Mouse (Mus musculus): ENCODE measurements around the gene Adam17. TPM values are rescaled to one million over a fixed set of nuclear protein-coding genes. Genes with fewer than 3 reads are reported as not detected.

The Adam17 gene
- polyA plus RNA-seq, 1 experiment from 2014 or later, result 42.2 TPM

DNA sequence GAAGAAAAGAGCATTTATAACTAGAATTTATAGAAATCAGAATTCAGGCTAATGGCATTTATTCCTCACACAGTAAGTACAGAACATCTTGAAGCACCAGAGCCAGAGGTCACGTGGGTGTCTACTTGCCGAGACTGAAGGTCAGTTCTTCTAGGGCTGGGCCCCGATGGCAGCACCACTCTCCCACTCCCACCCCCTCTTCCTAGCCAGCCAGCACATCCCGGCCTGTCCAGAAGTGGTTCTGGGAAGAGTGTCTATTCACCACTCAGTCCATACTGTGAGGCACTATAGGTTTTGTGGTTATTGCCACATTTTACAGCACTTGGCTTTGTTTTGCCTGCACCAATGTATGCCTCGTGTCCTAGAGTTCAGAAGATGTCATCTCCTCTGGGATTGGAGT, 49.3 kb downstream of the Adam17 start:
- H3K4me1 ChIP-seq, result no peaks in the 10 kb centered on the region
- no peak for ATAC-seq (ENCODE audit: insufficient number of reproducible peaks, insufficient read depth, low FRiP score, low TSS enrichment, low read depth)
- WGBS, result 84% methylated on average over 5 of the region's 5 CpGs
- no peak overlapping the region for H3K27ac ChIP-seq
- no peaks in the 10 kb centered on the region for H3K27me3 ChIP-seq
- H3K36me3 ChIP-seq, result peaks cover 79% of the 10 kb centered on the region
- no peaks in the 10 kb centered on the region for H3K9me3 ChIP-seq
- H3K4me2 ChIP-seq, result no peak overlapping the region
- no peak overlapping the region for H3K4me3 ChIP-seq
- H3K9ac ChIP-seq, result no peak overlapping the region

DNA sequence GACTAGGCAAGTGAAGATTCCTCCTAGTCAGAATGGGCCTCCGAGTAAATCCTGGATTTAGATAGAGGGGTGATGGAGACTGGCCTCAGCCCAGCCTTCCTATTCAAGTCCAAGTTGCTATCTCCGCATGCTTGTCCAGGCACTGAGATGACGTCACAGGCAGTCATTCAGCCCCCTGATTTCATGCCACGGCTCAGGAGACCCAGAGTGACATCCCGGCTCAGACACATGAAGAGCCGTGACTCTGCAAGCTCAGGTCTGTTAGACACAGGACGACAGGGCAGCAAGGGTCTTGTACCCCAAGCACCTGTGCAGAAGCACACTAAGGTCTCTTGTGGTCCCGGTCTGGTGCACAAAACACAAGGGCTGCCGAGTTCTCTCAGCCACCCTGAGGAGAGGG, 50.6 kb downstream of the Adam17 start:
- Histone ChIP-seq H3K27me3 (no peaks in the 10 kb centered on the region), H3K9me3 (no peaks in the 10 kb centered on the region), H3K27ac (no peak overlapping the region), H3K4me1 (no peaks in the 10 kb centered on the region), H3K4me3 (no peak overlapping the region), H3K4me2 (no peak overlapping the region), H3K36me3 (peaks cover 77% of the 10 kb centered on the region), H3K9ac (no peak overlapping the region)
- no peak for ATAC-seq (ENCODE audit: insufficient number of reproducible peaks, insufficient read depth, low FRiP score, low TSS enrichment, low read depth)
- WGBS, result 86% methylated on average over 9 of the region's 9 CpGs

DNA sequence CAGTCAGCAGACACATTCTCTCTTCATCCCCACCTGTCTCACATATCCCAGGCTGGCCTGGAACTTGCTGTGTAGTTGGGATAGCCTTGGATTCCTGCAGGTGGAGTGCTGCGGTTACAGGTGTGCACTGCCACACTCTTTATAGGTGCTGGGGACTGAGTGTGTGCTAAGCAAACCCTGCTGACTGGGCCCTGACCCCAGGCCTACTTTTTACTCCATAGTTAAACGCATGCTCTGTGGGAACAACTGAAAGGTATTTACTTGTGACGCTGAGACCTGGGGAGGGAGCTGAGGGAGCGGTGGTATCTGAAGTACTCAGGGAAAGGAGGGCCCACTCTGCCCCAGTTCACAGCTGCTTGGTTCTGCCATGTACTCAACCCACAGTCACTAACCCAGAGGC, 51.1 kb downstream of the Adam17 start:
- Histone ChIP-seq H3K4me2 (no peak overlapping the region), H3K4me3 (no peak overlapping the region), H3K9ac (no peak overlapping the region), H3K27me3 (no peaks in the 10 kb centered on the region), H3K36me3 (peaks cover 71% of the 10 kb centered on the region), H3K9me3 (no peaks in the 10 kb centered on the region), H3K27ac (no peak overlapping the region), H3K4me1 (peaks cover 3% of the 10 kb centered on the region)
- ATAC-seq (ENCODE audit: insufficient number of reproducible peaks, insufficient read depth, low FRiP score, low TSS enrichment, low read depth), result no peak
- 92% methylated on average over 4 of the region's 4 CpGs for WGBS

DNA sequence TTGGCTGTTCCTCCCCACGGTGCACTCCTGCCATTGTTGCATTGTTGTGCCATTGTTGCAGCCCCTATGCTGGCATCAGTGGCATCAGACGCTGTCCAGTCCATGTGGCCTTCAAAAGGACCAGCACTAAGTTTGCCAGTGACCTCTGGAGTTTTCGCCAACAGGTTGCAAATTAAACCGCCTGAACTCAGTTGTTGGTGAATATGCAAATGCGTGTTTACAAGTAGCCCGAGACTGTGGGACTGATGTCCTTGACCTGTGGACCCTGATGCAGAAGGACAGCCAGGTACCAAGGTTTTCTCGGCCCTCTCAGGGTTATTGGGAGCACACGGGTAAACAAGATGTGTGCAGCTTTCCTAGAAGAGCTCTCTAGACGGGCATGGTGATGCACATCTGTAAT, 52.3 kb downstream of the Adam17 start:
- no peak overlapping the region for H3K4me3 ChIP-seq
- H3K27ac ChIP-seq, result no peak overlapping the region
- no peak for ATAC-seq (ENCODE audit: insufficient number of reproducible peaks, insufficient read depth, low FRiP score, low TSS enrichment, low read depth)
- peaks cover 60% of the 10 kb centered on the region for H3K36me3 ChIP-seq
- WGBS, result 83% methylated on average over 9 of the region's 9 CpGs
- H3K9ac ChIP-seq, result no peak overlapping the region
- H3K9me3 ChIP-seq, result no peaks in the 10 kb centered on the region
- H3K4me2 ChIP-seq, result no peak overlapping the region
- no peaks in the 10 kb centered on the region for H3K27me3 ChIP-seq
- H3K4me1 ChIP-seq, result peaks cover 8% of the 10 kb centered on the region

DNA sequence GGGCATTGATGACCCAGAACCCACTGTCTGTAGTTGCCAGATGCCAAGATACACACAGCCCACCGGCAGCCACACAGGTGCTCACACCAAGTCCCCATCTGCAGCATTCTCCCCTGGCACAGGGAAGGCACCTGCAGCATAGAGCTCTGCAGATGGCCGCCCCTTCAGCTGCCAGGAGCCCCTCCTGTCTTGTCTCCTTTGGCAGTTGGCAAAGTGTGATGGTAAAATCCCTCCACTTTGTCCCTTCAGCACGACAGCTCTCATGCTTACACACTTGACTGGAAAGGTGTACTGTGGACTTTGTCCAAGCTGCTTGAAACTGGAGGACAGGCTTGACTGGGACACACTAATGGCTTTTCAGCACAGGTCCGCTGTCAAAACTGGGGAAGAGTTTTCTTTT, 53.1 kb downstream of the Adam17 start:
- H3K36me3 ChIP-seq, result peaks cover 51% of the 10 kb centered on the region
- H3K27me3 ChIP-seq, result no peaks in the 10 kb centered on the region
- no peak overlapping the region for H3K4me2 ChIP-seq
- 88% methylated on average over 4 of the region's 4 CpGs for WGBS
- no peak overlapping the region for H3K27ac ChIP-seq
- ATAC-seq (ENCODE audit: insufficient number of reproducible peaks, insufficient read depth, low FRiP score, low TSS enrichment, low read depth), result no peak
- peaks cover 8% of the 10 kb centered on the region for H3K4me1 ChIP-seq
- no peak overlapping the region for H3K4me3 ChIP-seq
- H3K9me3 ChIP-seq, result no peaks in the 10 kb centered on the region
- no peak overlapping the region for H3K9ac ChIP-seq

DNA sequence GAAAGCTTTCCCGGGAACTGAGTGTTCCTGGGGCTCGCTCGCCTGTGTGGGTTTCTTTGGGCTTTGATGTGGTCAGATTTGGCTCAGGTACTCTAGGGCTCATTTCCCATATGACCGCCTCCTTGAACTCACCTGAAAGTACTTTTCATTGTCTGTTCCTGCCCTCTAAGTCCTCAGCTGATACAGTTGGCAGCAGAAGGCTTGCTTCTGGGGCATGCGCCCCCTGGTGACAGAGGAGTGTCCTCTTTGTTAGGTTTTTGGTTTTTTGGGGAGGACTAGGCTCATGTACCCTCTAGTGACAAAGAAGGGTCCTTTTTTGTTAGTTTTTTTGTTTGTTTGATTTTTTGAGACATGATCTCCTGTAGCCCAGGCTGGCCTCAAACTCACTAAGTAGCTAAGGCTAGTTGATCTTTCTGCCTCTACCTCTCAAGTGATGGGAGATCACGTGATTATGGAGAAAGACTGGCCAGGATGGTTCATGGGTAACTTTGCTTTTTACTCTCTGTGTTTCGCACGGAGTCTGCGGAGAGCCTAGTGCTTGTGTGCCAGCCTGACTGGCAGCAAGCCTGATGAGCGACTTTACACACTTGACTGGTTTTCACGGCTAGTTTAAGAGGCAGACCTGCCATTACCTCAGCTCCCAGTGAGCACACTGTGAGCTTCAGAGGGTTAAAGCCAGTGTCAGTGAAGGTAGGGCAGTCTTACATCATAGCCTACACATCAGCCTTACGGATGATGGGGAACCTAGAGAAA, 55.1 kb downstream of the Adam17 start:
- no peaks in the 10 kb centered on the region for H3K9me3 ChIP-seq

DNA sequence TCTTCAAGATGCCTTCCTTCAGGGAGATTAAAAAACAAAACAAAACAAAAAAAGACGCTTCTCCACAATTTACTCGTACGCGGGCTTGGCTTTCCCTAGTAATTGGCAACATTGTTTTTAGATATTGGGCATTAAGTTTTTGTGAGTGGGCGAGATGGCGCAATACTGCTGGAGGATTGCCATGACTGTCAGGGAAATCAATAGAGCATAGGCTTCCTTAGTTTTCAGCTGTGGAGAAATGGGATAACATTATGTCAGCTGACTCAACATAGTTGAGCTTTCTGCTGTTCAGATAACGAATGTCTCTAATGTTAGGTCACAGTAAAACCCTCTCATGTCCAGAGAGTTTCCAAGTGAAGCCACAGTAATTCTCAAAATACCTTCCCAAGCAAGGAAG, 56.6 kb downstream of the Adam17 start:
- no peaks in the 10 kb centered on the region for H3K9me3 ChIP-seq
- 0 out of 2 replicates have a peak overlapping the region, but pooled peaks have one; percentile 84 for H3K27ac ChIP-seq
- no peaks in the 10 kb centered on the region for H3K27me3 ChIP-seq
- H3K4me3 ChIP-seq, result peak overlapping the region; percentile 70
- peak overlapping the region; percentile 60 for H3K4me2 ChIP-seq
- H3K36me3 ChIP-seq, result peaks cover 57% of the 10 kb centered on the region
- H3K9ac ChIP-seq, result peak overlapping the region; percentile 85
- peaks cover 8% of the 10 kb centered on the region for H3K4me1 ChIP-seq
- WGBS, result 24% methylated on average over 7 of the region's 7 CpGs
- ATAC-seq (ENCODE audit: insufficient number of reproducible peaks, insufficient read depth, low FRiP score, low TSS enrichment, low read depth), result no peak

More for the DNA sequence above, 55.1 kb downstream of the Adam17 start:
- 76% methylated on average over 12 of the region's 12 CpGs for WGBS
- peaks cover 57% of the 10 kb centered on the region for H3K36me3 ChIP-seq
- ATAC-seq (ENCODE audit: insufficient number of reproducible peaks, insufficient read depth, low FRiP score, low TSS enrichment, low read depth), result no peak
- H3K4me1 ChIP-seq, result peaks cover 8% of the 10 kb centered on the region
- no peak overlapping the region for H3K27ac ChIP-seq
- no peak overlapping the region for H3K4me3 ChIP-seq
- no peaks in the 10 kb centered on the region for H3K27me3 ChIP-seq
- no peak overlapping the region for H3K4me2 ChIP-seq
- H3K9ac ChIP-seq, result no peak overlapping the region

DNA sequence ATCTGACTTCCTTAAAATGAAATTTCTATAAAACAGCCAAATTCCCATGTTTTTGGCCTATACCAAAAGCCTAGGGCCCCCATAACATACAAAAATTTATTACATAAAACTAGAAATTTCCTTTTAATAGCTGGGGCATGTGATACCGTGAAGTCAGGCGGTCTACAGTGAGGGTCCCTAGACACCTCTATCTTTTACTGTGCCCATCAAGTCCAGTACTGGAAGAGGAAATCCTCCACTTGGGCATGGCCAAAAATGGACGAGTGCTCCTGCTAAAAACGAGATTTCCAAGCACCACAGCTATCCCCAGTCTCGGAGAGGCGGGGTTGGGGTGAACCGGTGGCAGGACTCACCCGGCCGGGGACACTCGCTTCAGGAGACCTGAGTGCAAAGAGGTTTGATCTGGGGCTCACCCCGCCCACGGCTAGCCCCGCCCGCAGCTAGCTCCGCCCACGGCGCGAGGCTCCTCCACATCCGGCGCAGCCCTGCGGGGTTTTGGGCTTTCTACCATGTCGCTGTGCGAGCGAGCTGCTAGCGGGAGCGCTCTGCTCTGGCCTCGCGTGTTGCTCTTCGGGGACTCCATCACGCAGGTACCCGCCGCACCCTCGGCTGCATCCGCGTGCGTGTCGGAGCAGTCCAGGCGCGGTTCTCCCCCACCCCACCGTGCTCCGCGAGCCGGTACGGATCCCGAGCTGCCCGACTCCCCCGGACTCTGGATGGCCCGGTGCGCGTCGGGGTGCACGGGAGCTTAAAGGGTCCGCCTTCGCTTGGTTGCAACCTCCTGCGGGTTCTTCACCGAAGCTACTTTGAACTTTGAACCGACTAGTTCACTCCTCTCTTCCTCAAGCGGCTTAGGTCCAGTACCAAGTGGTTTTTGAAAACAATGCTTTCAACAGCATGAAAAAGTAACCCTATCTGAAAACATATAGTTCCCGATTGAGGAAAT, 57.2 kb downstream of the Adam17 start, which contains the start of gene Iah1:
Gene Iah1 (plus strand): TSS at position 467 of the 946 bp plus-strand sequence.
- Histone ChIP-seq H3K9me3 (no peaks in the 10 kb centered on the region), H3K4me3 (peak within 1 kb of the TSS; percentile 70), H3K9ac (peak within 1 kb of the TSS; percentile 85), H3K27me3 (no peaks in the 10 kb centered on the region), H3K4me2 (peak within 1 kb of the TSS; percentile 60), H3K36me3 (peaks cover 64% of the 10 kb centered on the region), H3K4me1 (peaks cover 8% of the 10 kb centered on the region), H3K27ac (peak within 1 kb of the TSS; percentile 84)
- peak; percentile 86 for ATAC-seq (ENCODE audit: insufficient number of reproducible peaks, insufficient read depth, low FRiP score, low TSS enrichment, low read depth)
- 3% methylated on average over 59 of the region's 59 CpGs for WGBS

DNA sequence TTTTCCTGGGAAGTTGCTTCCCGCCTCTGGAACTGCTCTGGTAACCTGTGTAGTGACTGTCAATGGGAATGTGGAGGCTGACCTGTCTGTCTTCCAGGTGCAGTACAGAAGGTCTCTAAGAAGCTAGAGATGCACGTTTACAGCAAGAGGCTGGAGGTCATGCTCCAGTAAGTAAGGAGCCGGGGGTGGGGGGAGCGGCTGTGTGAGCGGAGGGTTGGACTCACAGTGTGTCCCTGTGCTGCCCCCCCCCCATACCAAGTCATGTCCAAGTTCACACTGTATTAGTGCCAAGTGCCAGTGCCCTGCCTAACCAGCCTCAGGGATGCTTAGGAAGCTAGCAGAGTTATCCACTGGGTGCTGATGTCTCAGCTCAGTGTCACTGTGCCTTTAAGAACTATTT, 61.2 kb downstream of the Adam17 start:
- Histone ChIP-seq H3K27me3 (no peaks in the 10 kb centered on the region), H3K9me3 (no peaks in the 10 kb centered on the region), H3K4me3 (no peak overlapping the region), H3K27ac (no peak overlapping the region), H3K36me3 (peaks cover 79% of the 10 kb centered on the region), H3K9ac (no peak overlapping the region), H3K4me1 (peaks cover 4% of the 10 kb centered on the region), H3K4me2 (no peak overlapping the region)
- ATAC-seq (ENCODE audit: insufficient number of reproducible peaks, insufficient read depth, low FRiP score, low TSS enrichment, low read depth), result no peak
- WGBS, result 86% methylated on average over 5 of the region's 5 CpGs

DNA sequence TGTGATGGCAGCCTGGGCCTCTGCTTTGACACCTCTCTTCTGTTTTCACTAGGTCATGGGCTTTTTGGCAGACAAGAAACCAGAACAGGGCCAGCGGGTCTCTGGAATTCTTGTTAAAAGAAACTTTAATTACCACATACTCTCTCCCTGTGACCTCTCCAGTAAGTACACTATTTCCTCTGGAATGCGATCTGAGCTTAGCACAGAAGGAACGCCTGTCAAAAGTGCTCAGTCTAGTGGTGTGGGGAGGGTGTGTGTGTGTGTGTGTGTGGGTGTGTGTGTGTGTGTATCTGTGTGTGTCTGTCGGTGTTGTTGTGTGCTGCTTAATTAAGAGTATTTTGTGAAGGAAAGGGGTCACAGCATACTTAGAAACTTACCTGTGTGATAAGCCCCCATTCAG, 66.7 kb downstream of the Adam17 start:
- Histone ChIP-seq H3K9ac (no peak overlapping the region), H3K36me3 (peaks cover 94% of the 10 kb centered on the region), H3K27ac (no peak overlapping the region), H3K27me3 (no peaks in the 10 kb centered on the region), H3K4me1 (no peaks in the 10 kb centered on the region), H3K4me3 (no peak overlapping the region), H3K4me2 (no peak overlapping the region), H3K9me3 (no peaks in the 10 kb centered on the region)
- ATAC-seq (ENCODE audit: insufficient number of reproducible peaks, insufficient read depth, low FRiP score, low TSS enrichment, low read depth), result no peak
- 74% methylated on average over 4 of the region's 4 CpGs for WGBS

DNA sequence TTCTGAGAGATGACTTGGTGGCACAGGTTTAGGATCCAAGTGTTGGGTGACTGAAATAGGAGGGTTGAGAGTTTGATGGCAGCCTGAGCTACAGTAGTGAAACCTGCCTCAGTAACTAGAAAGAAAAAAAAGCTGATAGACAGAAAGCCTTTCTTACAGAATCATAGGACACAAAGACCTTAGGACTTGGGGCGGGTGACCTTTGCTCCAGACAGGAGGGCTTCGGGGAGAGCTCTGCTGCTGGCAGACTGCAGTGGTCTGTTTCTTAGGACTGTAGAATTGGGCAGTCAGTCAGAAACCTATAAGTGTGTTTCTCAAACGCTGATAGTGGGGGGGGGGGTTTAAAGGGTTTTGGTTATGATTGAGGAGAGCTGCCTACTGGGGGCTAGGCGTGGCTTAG, 67.7 kb downstream of the Adam17 start:
- WGBS, result 92% methylated on average over 4 of the region's 4 CpGs
- ATAC-seq (ENCODE audit: insufficient number of reproducible peaks, insufficient read depth, low FRiP score, low TSS enrichment, low read depth), result no peak
- H3K36me3 ChIP-seq, result peaks cover 93% of the 10 kb centered on the region

More for the DNA sequence above, 67.7 kb downstream of the Adam17 start:
- Histone ChIP-seq H3K4me2 (no peak overlapping the region), H3K9ac (no peak overlapping the region), H3K4me3 (no peak overlapping the region), H3K4me1 (no peaks in the 10 kb centered on the region), H3K9me3 (no peaks in the 10 kb centered on the region), H3K27ac (no peak overlapping the region), H3K27me3 (no peaks in the 10 kb centered on the region)
